Comparison of ENCODE assay signal across 8 mouse cellular contexts in the genomic region with DNA sequence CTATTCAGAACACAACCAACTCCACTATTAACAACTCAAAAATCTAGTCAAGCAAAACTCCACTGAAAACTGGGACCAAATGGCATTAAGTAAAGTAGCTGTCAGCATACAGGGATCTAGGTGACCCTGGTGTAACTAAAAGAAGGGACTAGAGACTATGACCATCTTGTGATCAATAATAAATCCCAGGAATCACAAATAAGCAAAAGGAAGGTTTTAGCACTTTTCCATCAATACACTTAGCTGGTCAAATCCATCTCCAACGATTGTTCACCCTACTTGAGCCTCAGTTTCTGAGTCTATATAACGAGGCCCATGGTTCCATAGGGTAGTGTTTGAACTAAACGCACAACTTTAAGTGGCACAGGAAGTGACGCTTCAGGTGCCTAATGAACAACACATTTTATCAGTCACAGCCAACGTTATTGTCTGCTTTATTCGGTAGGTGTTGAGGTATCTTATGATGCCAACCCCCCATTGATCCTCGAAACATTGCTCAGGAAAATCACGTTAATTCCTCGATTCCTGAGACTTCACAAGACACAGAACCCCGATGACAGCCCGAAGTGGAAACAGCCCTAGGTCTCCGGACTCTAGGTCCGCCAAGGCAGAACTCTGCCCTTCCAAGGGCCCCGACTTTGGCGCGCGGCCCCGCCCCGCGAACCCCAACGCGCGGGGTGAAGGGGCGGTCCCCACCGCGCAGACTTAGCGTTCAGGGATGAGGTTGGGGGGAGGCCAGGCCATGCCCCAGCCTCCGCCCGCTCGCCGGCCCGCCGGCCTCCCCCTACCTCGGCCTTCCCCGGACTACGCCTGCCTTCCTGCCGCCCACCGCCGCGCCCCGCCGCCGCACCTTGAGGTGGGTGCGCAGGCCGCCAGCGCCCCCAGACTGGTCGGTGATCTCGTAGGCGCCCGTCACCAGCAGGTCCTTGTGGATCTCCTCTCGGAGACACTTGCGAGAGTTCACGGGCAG. TPM values are rescaled to one million over a fixed set of nuclear protein-coding genes. Genes with fewer than 3 reads are reported as not detected.
DNase-seq lines count a peak whose midpoint lies in the region; ATAC-seq and TF ChIP-seq lines count a peak whose summit lies in the region.

No protein-coding gene starts in this region.

- H3K9ac ChIP-seq in heart, embryonic 13.5 days: peak overlapping the region; percentile 96
- H3K9ac ChIP-seq in kidney, postnatal 0 days (ENCODE audit: low read depth, low read length): peak overlapping the region; percentile 94
- H3K9ac ChIP-seq in liver, postnatal 0 days (replicated peaks): peak overlapping the region; percentile 81
- peak overlapping the region; percentile 94 for H3K9ac ChIP-seq in neural tube, embryonic 12.5 days
- peak overlapping the region; percentile 88 for H3K9ac ChIP-seq in stomach, postnatal 0 days (ENCODE audit: low read length)

- peak; percentile 66 for DNase-seq in brain, adult 2 months (ENCODE audit: low read depth, low spot score)
- peak; percentile 69 for DNase-seq in kidney, postnatal 0 days (ENCODE audit: low spot score)
- peak; percentile 85 for DNase-seq in liver, postnatal 0 days
- DNase-seq in stomach, postnatal 0 days (ENCODE audit: low spot score): peak; percentile 85

- TF ChIP-seq CTCF in kidney, postnatal 0 days (IDR thresholded peaks at IDR 0.05; ENCODE audit: low read depth): no peak
- TF ChIP-seq CTCF in liver, postnatal 0 days (IDR thresholded peaks at IDR 0.05; ENCODE audit: low read depth): no peak
- TF ChIP-seq CTCF in stomach, postnatal 0 days (IDR thresholded peaks at IDR 0.05; ENCODE audit: low read depth): no peak

- WGBS in heart, embryonic 13.5 days: 2% methylated on average over 47 of the region's 53 CpGs
- WGBS in kidney, postnatal 0 days: under 1% methylated on average over 50 of the region's 53 CpGs
- WGBS in liver, postnatal 0 days (ENCODE audit: insufficient replicate concordance): 2% methylated on average over 41 of the region's 53 CpGs
- WGBS in neural tube, embryonic 12.5 days: 2% methylated on average over 53 of the region's 53 CpGs
- 3% methylated on average over 49 of the region's 53 CpGs for WGBS in stomach, postnatal 0 days

- H3K27ac ChIP-seq in heart, embryonic 13.5 days (replicated peaks): peak overlapping the region; percentile 89
- peak overlapping the region; percentile 92 for H3K27ac ChIP-seq in kidney, postnatal 0 days
- H3K27ac ChIP-seq in liver, postnatal 0 days (ENCODE audit: low read depth): peak overlapping the region; percentile 94
- H3K27ac ChIP-seq in neural tube, embryonic 12.5 days: peak overlapping the region; percentile 21; the same call in 1 of the 2 replicates
- peak overlapping the region; percentile 95 for H3K27ac ChIP-seq in stomach, postnatal 0 days (replicated peaks)

- no peaks in the 10 kb centered on the region for H3K9me3 ChIP-seq in heart, embryonic 13.5 days
- no peaks in the 10 kb centered on the region for H3K9me3 ChIP-seq in kidney, postnatal 0 days (replicated peaks; ENCODE audit: low read length)
- no peaks in the 10 kb centered on the region for H3K9me3 ChIP-seq in liver, postnatal 0 days (ENCODE audit: low read length)
- no peaks in the 10 kb centered on the region for H3K9me3 ChIP-seq in neural tube, embryonic 12.5 days
- no peaks in the 10 kb centered on the region for H3K9me3 ChIP-seq in stomach, postnatal 0 days (ENCODE audit: control insufficient read depth, low read length)

- no peaks in the 10 kb centered on the region for H3K27me3 ChIP-seq in heart, embryonic 13.5 days (replicated peaks)
- H3K27me3 ChIP-seq in kidney, postnatal 0 days (ENCODE audit: insufficient read depth, low read length): no peaks in the 10 kb centered on the region
- H3K27me3 ChIP-seq in liver, postnatal 0 days (ENCODE audit: insufficient read depth, low read length): no peaks in the 10 kb centered on the region
- no peaks in the 10 kb centered on the region for H3K27me3 ChIP-seq in neural tube, embryonic 12.5 days (replicated peaks)
- H3K27me3 ChIP-seq in stomach, postnatal 0 days (ENCODE audit: control insufficient read depth, insufficient read depth, low read length): no peaks in the 10 kb centered on the region

- ATAC-seq in CD4-positive, CD25-positive, alpha-beta regulatory T cell, adult 4 months: peak; percentile 60
- peak; percentile 80 for ATAC-seq in erythroblast, adult 5-6 weeks (replicated peaks; ENCODE audit: low FRiP score, poor library complexity, severe bottlenecking)
- peak; percentile 82 for ATAC-seq in heart, embryonic 13.5 days (ENCODE audit: extremely low read depth, insufficient number of reproducible peaks, low FRiP score, low TSS enrichment)
- peak; percentile 62 for ATAC-seq in kidney, postnatal 0 days (replicated peaks; ENCODE audit: low FRiP score, low read depth)
- ATAC-seq in liver, postnatal 0 days: peak; percentile 80
- peak; percentile 65 for ATAC-seq in neural tube, embryonic 12.5 days (ENCODE audit: low FRiP score, low read depth)
- peak; percentile 87 for ATAC-seq in stomach, postnatal 0 days (ENCODE audit: low FRiP score, low TSS enrichment)

- H3K4me3 ChIP-seq in heart, embryonic 13.5 days: peak overlapping the region; percentile 93
- peak overlapping the region; percentile 85 for H3K4me3 ChIP-seq in kidney, postnatal 0 days (replicated peaks; ENCODE audit: low read depth, low read length)
- H3K4me3 ChIP-seq in liver, postnatal 0 days (ENCODE audit: low read depth, low read length): peak overlapping the region; percentile 64
- H3K4me3 ChIP-seq in neural tube, embryonic 12.5 days: peak overlapping the region; percentile 90
- peak overlapping the region; percentile 75 for H3K4me3 ChIP-seq in stomach, postnatal 0 days (ENCODE audit: low read depth, low read length)

- peak overlapping the region; percentile 86 for H3K4me2 ChIP-seq in heart, embryonic 13.5 days
- H3K4me2 ChIP-seq in kidney, postnatal 0 days (ENCODE audit: low read length): peak overlapping the region; percentile 63
- peak overlapping the region; percentile 84 for H3K4me2 ChIP-seq in liver, postnatal 0 days (ENCODE audit: low read depth, low read length)
- peak overlapping the region; percentile 64 for H3K4me2 ChIP-seq in neural tube, embryonic 12.5 days (replicated peaks)
- H3K4me2 ChIP-seq in stomach, postnatal 0 days (replicated peaks; ENCODE audit: low read depth): peak overlapping the region; percentile 69

- peaks cover 50% of the 10 kb centered on the region for H3K4me1 ChIP-seq in heart, embryonic 13.5 days
- H3K4me1 ChIP-seq in kidney, postnatal 0 days (replicated peaks; ENCODE audit: insufficient read depth, low read length): peaks cover 10% of the 10 kb centered on the region
- H3K4me1 ChIP-seq in liver, postnatal 0 days (ENCODE audit: insufficient read depth): peaks cover 37% of the 10 kb centered on the region
- peaks cover 16% of the 10 kb centered on the region for H3K4me1 ChIP-seq in neural tube, embryonic 12.5 days
- H3K4me1 ChIP-seq in stomach, postnatal 0 days (replicated peaks; ENCODE audit: control insufficient read depth, insufficient read depth): 0 out of 2 replicates have a peak, but pooled peaks cover 2% of the 10 kb centered on the region

- H3K36me3 ChIP-seq in heart, embryonic 13.5 days: no peaks in the 10 kb centered on the region
- no peaks in the 10 kb centered on the region for H3K36me3 ChIP-seq in kidney, postnatal 0 days (ENCODE audit: insufficient read depth, low read length)
- H3K36me3 ChIP-seq in liver, postnatal 0 days (replicated peaks; ENCODE audit: insufficient read depth, low read length): no peaks in the 10 kb centered on the region
- H3K36me3 ChIP-seq in neural tube, embryonic 12.5 days: no peaks in the 10 kb centered on the region
- no peaks in the 10 kb centered on the region for H3K36me3 ChIP-seq in stomach, postnatal 0 days (ENCODE audit: control insufficient read depth, insufficient read depth, low read length)

- no peak for TF ChIP-seq EP300 in liver, postnatal 0 days (IDR thresholded peaks at IDR 0.05; ENCODE audit: low read depth)
- no peak for TF ChIP-seq EP300 in stomach, postnatal 0 days (optimal IDR thresholded peaks at IDR 0.05)

RNA-seq across cellular contexts. Expression of gene Tmed10, which starts 0.8 kb away (rescaled TPM):
- 100 to 1,000 TPM; 211 to 243 TPM for polyA plus RNA-seq in CD4-positive, CD25-positive, alpha-beta regulatory T cell, adult 4 months (2017; shearing (Covaris generic))
- 79.6 and 96.5 TPM in 2 replicates for total RNA-seq in erythroblast, adult 5-6 weeks (2015; ENCODE audit: low replicate concordance)
- total RNA-seq in erythroblast, adult 5-6 weeks (2017; ENCODE audit: low replicate concordance): 29.9 and 45.4 TPM in 2 replicates
- polyA plus RNA-seq in heart, embryonic 13.5 days (2015; fragmentation: Nextera tagmentation; extraction: Ambion mirVana): 279 and 292 TPM in 2 replicates
- polyA plus RNA-seq in kidney, postnatal 0 days (2015; fragmentation: Nextera tagmentation; extraction: Ambion mirVana): 357 and 372 TPM in 2 replicates
- 165 and 170 TPM in 2 replicates for polyA plus RNA-seq in liver, postnatal 0 days (2015; fragmentation: Nextera tagmentation; extraction: Ambion mirVana)
- 230 and 234 TPM in 2 replicates for polyA plus RNA-seq in neural tube, embryonic 12.5 days (2016; fragmentation: Nextera tagmentation; extraction: Ambion mirVana)
- polyA plus RNA-seq in stomach, postnatal 0 days (2015; fragmentation: Nextera tagmentation; extraction: Ambion mirVana): 351 and 370 TPM in 2 replicates

RNA-seq across cellular contexts. Expression of gene Nek9, which starts 34.7 kb away (rescaled TPM):
- polyA plus RNA-seq in CD4-positive, CD25-positive, alpha-beta regulatory T cell, adult 4 months (2017; shearing (Covaris generic)): 10 to 100 TPM; 11.2 to 13.9 TPM
- 5.8 and 11.5 TPM in 2 replicates for total RNA-seq in erythroblast, adult 5-6 weeks (2015; ENCODE audit: low replicate concordance)
- total RNA-seq in erythroblast, adult 5-6 weeks (2017; ENCODE audit: low replicate concordance): 5.9 and 10.5 TPM in 2 replicates
- polyA plus RNA-seq in heart, embryonic 13.5 days (2015; fragmentation: Nextera tagmentation; extraction: Ambion mirVana): 18.5 and 19.2 TPM in 2 replicates
- 15.5 and 16.4 TPM in 2 replicates for polyA plus RNA-seq in kidney, postnatal 0 days (2015; fragmentation: Nextera tagmentation; extraction: Ambion mirVana)
- polyA plus RNA-seq in liver, postnatal 0 days (2015; fragmentation: Nextera tagmentation; extraction: Ambion mirVana): 4.1 and 4.5 TPM in 2 replicates
- 21.3 and 23.7 TPM in 2 replicates for polyA plus RNA-seq in neural tube, embryonic 12.5 days (2016; fragmentation: Nextera tagmentation; extraction: Ambion mirVana)
- 7.2 and 8.1 TPM in 2 replicates for polyA plus RNA-seq in stomach, postnatal 0 days (2015; fragmentation: Nextera tagmentation; extraction: Ambion mirVana)

Comparison
In these comparisons a context has a peak if more than half of its experiments do, and no peak if none do; other contexts are left out.
1. Peak in every context shown above with its lines: DNase-seq, ATAC-seq, H3K4me3 ChIP-seq and H3K27ac ChIP-seq.
2. H3K27ac ChIP-seq: peak in every context shown above with its lines; median percentile 95 in stomach, postnatal 0 days; 94 in liver, postnatal 0 days; 92 in kidney, postnatal 0 days; 89 in heart, embryonic 13.5 days; 21 in neural tube, embryonic 12.5 days.